Mouse (Mus musculus) heart, embryonic 11.5 days (tissue): Measurements from ENCODE around the gene Jade1. TPM values are rescaled to one million over a fixed set of nuclear protein-coding genes. Genes with fewer than 3 reads are reported as not detected.

Source experiments
- ATAC-seq: fragments of 200-750 bp; cut with Nextera tagmentation; replicated peaks from 2 replicates; pipeline ENCODE4 v1.8.0; 2017; ENCODE audit warnings: moderate library complexity; ENCODE audit not compliant: insufficient number of reproducible peaks, low FRiP score, low TSS enrichment
- H3K27ac ChIP-seq: fragments of 300-500 bp; sonication (generic); 2 replicates; pipeline ENCODE4 v1.5.1; 2014; ENCODE audit warnings: mild to moderate bottlenecking, low read depth, low read length
- H3K27me3 ChIP-seq: fragments of 300-500 bp; sonication (generic); 2 replicates; pipeline ENCODE4 v1.6.1; 2014; ENCODE audit warnings: mild to moderate bottlenecking, low read length, mixed read lengths; ENCODE audit not compliant: control insufficient read depth, insufficient read depth
- H3K36me3 ChIP-seq: fragments of 300-500 bp; sonication (generic); 2 replicates; pipeline ENCODE4 v1.6.1; 2014; ENCODE audit warnings: mild to moderate bottlenecking, low read length, moderate library complexity, mixed read lengths; ENCODE audit not compliant: control insufficient read depth, insufficient read depth
- H3K4me1 ChIP-seq: fragments of 300-500 bp; sonication (generic); 2 replicates; pipeline ENCODE4 v1.6.1; 2014; ENCODE audit warnings: low read length; ENCODE audit not compliant: control insufficient read depth, insufficient read depth
- H3K4me2 ChIP-seq: fragments of 300-500 bp; sonication (generic); 2 replicates; pipeline ENCODE4 v1.6.1; 2014; ENCODE audit warnings: mild to moderate bottlenecking, moderate library complexity
- H3K4me3 ChIP-seq: fragments of 300-500 bp; sonication (generic); 2 replicates; pipeline ENCODE4 v1.5.1; 2014; ENCODE audit warnings: low read depth, low read length
- H3K9ac ChIP-seq: fragments of 300-500 bp; sonication (generic); 2 replicates; pipeline ENCODE4 v1.6.1; 2014; ENCODE audit warnings: mild to moderate bottlenecking, low read depth, low read length, moderate library complexity
- H3K9me3 ChIP-seq: fragments of 300-500 bp; sonication (generic); replicated peaks from 2 replicates; pipeline ENCODE4 v1.6.1; 2016; ENCODE audit warnings: low read length; ENCODE audit not compliant: control insufficient read depth
- WGBS: fragments of 180-500 bp; shearing (Covaris S2); extraction: QIAGEN DNeasy Blood & Tissue Kit; methylation state at CpG from one replicate; pipeline ENCODE4 v1.1.7; 2014; ENCODE audit not compliant: insufficient replicate concordance; 5-methylcytosine and 5-hydroxymethylcytosine counted together
- polyA plus RNA-seq: library from polyadenylated mRNA; unstranded; fragments of >200 nt; fragmentation: Nextera tagmentation; extraction: Ambion mirVana; gene quantifications from 2 replicates; pipeline ENCODE4 v1.2.1, GENCODE M21; 2014

The Jade1 gene
- polyA plus RNA-seq, 1 experiment from 2014 or later: 12.0 TPM

GRCm38 (mm10) chr3:41586330-41586729, 30.8 kb downstream of the Jade1 start:
- no peak overlapping the region for H3K9ac ChIP-seq
- no peak for ATAC-seq
- H3K27ac ChIP-seq: no peak overlapping the region
- H3K4me3 ChIP-seq: no peak overlapping the region
- WGBS: 87% methylated on average over 6 of the region's 6 CpGs
- no peaks in the 10 kb centered on the region for H3K27me3 ChIP-seq
- H3K9me3 ChIP-seq: no peaks in the 10 kb centered on the region
- no peaks in the 10 kb centered on the region for H3K36me3 ChIP-seq
- no peak overlapping the region for H3K4me2 ChIP-seq
- peaks cover 30% of the 10 kb centered on the region for H3K4me1 ChIP-seq

DNA sequence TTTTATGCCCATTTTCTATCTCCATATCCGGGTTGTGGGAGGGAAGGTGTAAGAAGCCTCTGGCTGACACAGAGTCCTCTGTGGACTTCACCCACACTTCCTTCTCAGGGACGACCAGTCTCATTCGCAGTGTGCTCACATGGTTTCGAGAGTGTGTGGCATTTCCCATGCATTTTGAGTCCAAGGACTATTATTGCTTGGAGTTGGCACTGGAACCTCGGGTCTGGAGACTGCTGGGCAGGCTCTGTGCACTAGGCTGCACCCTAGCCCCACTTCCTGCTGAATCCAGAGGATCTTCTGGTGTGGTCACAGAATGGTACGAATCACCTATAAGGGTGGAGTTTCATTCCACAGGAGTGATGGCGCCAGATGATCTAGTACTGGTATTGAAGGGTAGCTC, 31.4 kb downstream of the Jade1 start:
- Histone ChIP-seq H3K4me1 (peaks cover 24% of the 10 kb centered on the region), H3K27ac (0 out of 2 replicates have a peak overlapping the region, but pooled peaks have one; percentile 54)
- WGBS: 77% methylated on average over 7 of the region's 7 CpGs

GRCm38 (mm10) chr3:41587588-41587987, 32.1 kb downstream of the Jade1 start:
- Histone ChIP-seq H3K9me3 (no peaks in the 10 kb centered on the region), H3K36me3 (no peaks in the 10 kb centered on the region), H3K27me3 (no peaks in the 10 kb centered on the region), H3K27ac (no peak overlapping the region), H3K4me2 (no peak overlapping the region), H3K9ac (no peak overlapping the region), H3K4me1 (peaks cover 21% of the 10 kb centered on the region), H3K4me3 (no peak overlapping the region)
- 48% methylated on average over 6 of the region's 6 CpGs for WGBS
- no peak for ATAC-seq

More for the DNA sequence above, 31.4 kb downstream of the Jade1 start:
- no peak for ATAC-seq
- no peaks in the 10 kb centered on the region for H3K27me3 ChIP-seq
- no peak overlapping the region for H3K4me3 ChIP-seq
- H3K36me3 ChIP-seq: no peaks in the 10 kb centered on the region
- no peak overlapping the region for H3K4me2 ChIP-seq
- no peak overlapping the region for H3K9ac ChIP-seq
- no peaks in the 10 kb centered on the region for H3K9me3 ChIP-seq

- peaks cover 16% of the 10 kb centered on the region for H3K4me1 ChIP-seq
- H3K9ac ChIP-seq: no peak overlapping the region
- 81% methylated on average over 8 of the region's 8 CpGs for WGBS
- ATAC-seq: no peak
- no peaks in the 10 kb centered on the region for H3K27me3 ChIP-seq
- no peaks in the 10 kb centered on the region for H3K9me3 ChIP-seq
- no peak overlapping the region for H3K4me3 ChIP-seq
- H3K36me3 ChIP-seq: 0 out of 2 replicates have a peak, but pooled peaks cover under 1% of the 10 kb centered on the region
- no peak overlapping the region for H3K4me2 ChIP-seq
- no peak overlapping the region for H3K27ac ChIP-seq
These were observed 33.0 kb downstream of the Jade1 start for GRCm38 (mm10) chr3:41588495-41588894.

- H3K27me3 ChIP-seq: no peaks in the 10 kb centered on the region
- H3K4me2 ChIP-seq: no peak overlapping the region
- H3K27ac ChIP-seq: no peak overlapping the region
- peaks cover 7% of the 10 kb centered on the region; the same call in 1 of the 2 replicates for H3K36me3 ChIP-seq
- H3K4me3 ChIP-seq: no peak overlapping the region
- peaks cover 14% of the 10 kb centered on the region; the same call in 1 of the 2 replicates for H3K4me1 ChIP-seq
- no peak for ATAC-seq
- 86% methylated on average over 19 of the region's 19 CpGs for WGBS
- no peaks in the 10 kb centered on the region for H3K9me3 ChIP-seq
- no peak overlapping the region for H3K9ac ChIP-seq
These were observed 33.8 kb downstream of the Jade1 start for GRCm38 (mm10) chr3:41589246-41589914.

GRCm38 (mm10) chr3:41589988-41590387, 34.5 kb downstream of the Jade1 start:
- no peak overlapping the region for H3K4me3 ChIP-seq
- peaks cover 14% of the 10 kb centered on the region; the same call in 1 of the 2 replicates for H3K4me1 ChIP-seq
- no peak overlapping the region for H3K27ac ChIP-seq
- H3K9ac ChIP-seq: no peak overlapping the region
- no peaks in the 10 kb centered on the region for H3K9me3 ChIP-seq
- H3K36me3 ChIP-seq: peaks cover 7% of the 10 kb centered on the region; the same call in 1 of the 2 replicates
- H3K27me3 ChIP-seq: no peaks in the 10 kb centered on the region
- H3K4me2 ChIP-seq: no peak overlapping the region
- 68% methylated on average over 4 of the region's 4 CpGs for WGBS
- ATAC-seq: no peak

DNA sequence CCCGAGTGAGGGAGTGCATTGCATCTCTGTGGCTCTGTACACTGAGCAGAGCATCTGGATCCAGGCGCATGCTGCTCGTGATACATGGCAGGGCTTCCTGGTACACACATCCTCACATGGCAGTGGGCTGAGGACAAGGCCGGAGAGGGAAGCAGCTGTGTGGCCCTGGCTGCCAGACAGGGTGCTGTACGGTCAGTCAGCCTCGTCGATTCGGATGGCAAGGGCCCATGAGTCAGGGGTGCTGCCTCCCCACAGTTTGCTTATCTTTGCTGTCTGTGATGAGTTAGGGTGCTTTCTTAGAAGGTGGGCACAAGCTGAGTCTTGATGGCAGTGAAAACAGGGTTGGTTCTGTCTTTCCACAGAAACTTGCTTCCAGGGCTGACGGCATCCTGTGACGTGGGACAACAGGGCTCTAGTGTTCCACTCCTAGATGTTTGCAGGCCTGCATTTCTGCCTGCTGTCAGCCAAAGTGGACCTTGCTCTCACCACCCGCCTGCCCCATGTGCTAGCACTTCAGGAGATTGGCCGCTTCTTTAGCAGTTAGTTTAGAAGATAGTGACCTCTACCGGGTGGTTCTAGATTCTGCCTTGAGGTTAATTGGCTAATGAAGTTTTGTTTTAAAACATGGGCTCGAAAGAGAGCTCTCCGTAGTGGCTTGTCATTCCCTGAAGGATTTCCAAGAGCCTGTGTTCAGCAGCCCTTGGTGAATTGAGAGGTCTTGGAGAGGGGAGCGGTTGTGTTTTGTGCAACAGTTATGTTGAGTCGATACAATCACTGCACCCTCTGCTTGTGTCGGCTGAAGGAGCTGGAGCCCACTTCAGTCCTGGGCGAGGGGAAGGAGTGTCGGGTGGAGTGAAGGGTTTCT, 35.4 kb downstream of the Jade1 start:
- H3K4me2 ChIP-seq: no peak overlapping the region
- H3K4me1 ChIP-seq: peaks cover 14% of the 10 kb centered on the region; the same call in 1 of the 2 replicates
- ATAC-seq: no peak
- WGBS: 72% methylated on average over 20 of the region's 20 CpGs
- H3K9ac ChIP-seq: no peak overlapping the region
- H3K27ac ChIP-seq: no peak overlapping the region; the same call in 1 of the 2 replicates
- H3K27me3 ChIP-seq: no peaks in the 10 kb centered on the region
- H3K9me3 ChIP-seq: no peaks in the 10 kb centered on the region
- peaks cover 7% of the 10 kb centered on the region; the same call in 1 of the 2 replicates for H3K36me3 ChIP-seq
- H3K4me3 ChIP-seq: no peak overlapping the region

- H3K4me1 ChIP-seq: peaks cover 14% of the 10 kb centered on the region; the same call in 1 of the 2 replicates
- H3K4me3 ChIP-seq: no peak overlapping the region
- no peak overlapping the region for H3K4me2 ChIP-seq
- no peak for ATAC-seq
- H3K27me3 ChIP-seq: no peaks in the 10 kb centered on the region
- H3K27ac ChIP-seq: no peak overlapping the region
- H3K9ac ChIP-seq: no peak overlapping the region
- WGBS: 83% methylated on average over 14 of the region's 14 CpGs
- H3K36me3 ChIP-seq: peaks cover 12% of the 10 kb centered on the region
- H3K9me3 ChIP-seq: no peaks in the 10 kb centered on the region
These were observed 36.2 kb downstream of the Jade1 start for GRCm38 (mm10) chr3:41591651-41592170.
